Mouse (Mus musculus) left cerebral cortex, postnatal 25 days (tissue): ENCODE results near the gene Gm42791. TPM values are rescaled to one million over a fixed set of nuclear protein-coding genes. Genes with fewer than 3 reads are reported as not detected.

Source experiments
- DNase-seq, 2 experiments: peaks; one replicate each; pipeline ENCODE4 v3.0.0; 2022; ENCODE audit warnings: low spot score in 2 of 2, mixed read lengths in 1 of 2
- intact Hi-C: fragments of 180-260 bp; cut with DNase I; formaldehyde crosslinking; loops from one replicate; pipeline ENCODE4 v1.15.1; 2025
- total RNA-seq, 2 experiments: library from RNA; stranded (reverse); gene quantifications; 2 replicates each; pipeline ENCODE4 v1.2.3; 2021

Gm42791 gene
- total RNA-seq, 2 experiments from 2014 or later: 17.8 to 18.5 TPM

DNA sequence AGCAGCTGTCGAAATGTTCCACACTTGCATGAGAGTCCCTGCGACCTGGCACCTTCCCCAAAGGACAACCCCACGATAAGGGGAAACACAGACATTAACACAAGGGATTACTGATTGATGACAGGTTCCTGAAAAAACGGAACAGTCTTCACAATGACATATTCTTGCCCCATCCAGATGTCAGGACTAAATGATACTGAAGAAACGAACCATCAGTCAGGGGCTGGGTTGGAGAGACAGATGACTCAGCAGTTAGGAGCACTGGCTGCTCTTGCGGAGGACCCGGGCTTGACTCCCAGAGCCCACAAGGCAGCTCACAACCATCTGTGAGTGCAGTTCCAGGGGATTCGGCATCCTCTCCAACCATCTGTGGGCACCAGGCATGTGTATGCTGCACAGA, 132.8 kb downstream of the Gm42791 start:
- intact Hi-C loops: no loop called here
- no peak for DNase-seq

DNA sequence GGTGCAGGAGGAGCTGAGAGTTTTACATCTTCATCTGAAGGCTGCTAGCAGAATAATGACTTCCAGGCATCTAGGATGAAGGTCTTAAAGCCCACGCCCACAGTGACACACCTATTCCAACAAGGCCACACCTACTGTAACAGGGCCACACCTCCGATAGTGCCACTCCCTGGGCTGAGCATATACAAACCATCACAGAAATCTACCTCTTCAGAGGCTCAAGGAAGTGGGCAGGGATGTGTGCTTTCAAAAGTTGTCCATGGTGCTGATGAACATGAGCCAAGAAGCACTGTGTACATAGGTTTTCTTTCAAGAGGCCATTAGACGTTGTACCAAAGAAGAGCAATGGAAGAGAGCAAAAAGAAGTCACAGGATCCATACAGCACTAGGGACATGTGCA, 137.4 kb downstream of the Gm42791 start:
- no peak for DNase-seq
- intact Hi-C loops: no loop called here

DNA sequence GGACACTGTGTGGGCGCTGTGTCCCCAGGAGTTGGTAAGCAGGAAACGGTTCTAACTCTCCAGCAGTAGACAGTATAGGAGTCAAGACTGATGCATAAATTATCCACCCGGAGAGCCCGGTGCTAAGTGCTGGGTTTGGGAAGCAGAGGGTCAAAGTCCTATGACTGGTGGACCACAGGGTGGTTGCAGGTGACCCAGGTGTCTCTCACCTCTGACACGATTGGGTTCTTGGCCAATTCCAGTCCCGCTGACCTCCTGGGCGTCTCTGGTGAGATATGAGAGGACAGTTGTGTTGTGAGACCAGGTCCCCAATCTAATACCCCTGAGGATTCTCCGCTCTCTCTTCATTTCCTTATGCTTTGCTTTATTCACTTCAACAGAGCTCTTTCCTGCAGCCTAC, 139.9 kb downstream of the Gm42791 start:
- no peak for DNase-seq
- intact Hi-C loops: no loop called here

DNA sequence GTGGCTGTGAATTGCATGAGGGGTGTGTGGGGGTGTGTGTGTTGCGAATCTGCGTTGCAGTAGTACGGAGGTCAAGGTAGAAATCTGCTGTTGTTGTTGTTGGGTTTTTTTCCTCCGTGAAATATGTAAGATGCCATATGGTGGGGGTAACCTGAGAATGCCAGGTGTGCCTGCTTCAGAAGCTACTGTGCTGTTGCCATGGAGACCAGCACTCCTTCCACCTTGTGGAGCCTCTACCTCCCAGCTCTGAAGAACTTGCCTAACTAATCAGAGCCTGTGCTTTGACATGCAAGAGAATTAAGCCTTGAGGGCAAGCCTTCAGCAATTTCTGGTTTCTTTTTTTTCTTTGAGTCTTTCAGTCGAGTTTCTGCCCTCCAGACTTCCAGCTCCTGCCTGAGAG, 140.8 kb downstream of the Gm42791 start:
- DNase-seq: peak; percentile 22 to 41
- intact Hi-C loops: no loop called here

DNA sequence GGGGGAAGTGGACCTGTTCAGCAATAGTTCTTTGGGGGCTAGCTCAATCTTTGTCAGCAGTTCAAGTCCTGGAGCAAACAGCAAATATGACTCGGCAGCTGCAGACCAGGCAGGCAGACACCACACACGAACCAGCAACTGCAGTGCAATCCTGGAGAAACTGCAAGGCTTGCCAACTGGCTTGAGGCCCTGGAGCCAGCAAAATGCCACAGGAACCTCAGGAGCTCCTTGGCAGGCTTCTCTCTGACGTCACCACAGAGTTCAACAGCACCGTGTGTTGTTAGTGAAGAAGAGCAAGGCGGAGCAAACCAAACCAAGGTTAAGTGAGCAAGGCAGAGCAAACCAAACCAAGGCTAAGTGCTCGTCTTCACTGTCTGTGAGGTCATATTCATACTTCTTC, 145.4 kb downstream of the Gm42791 start:
- DNase-seq: no peak
- intact Hi-C loops: no loop called here

DNA sequence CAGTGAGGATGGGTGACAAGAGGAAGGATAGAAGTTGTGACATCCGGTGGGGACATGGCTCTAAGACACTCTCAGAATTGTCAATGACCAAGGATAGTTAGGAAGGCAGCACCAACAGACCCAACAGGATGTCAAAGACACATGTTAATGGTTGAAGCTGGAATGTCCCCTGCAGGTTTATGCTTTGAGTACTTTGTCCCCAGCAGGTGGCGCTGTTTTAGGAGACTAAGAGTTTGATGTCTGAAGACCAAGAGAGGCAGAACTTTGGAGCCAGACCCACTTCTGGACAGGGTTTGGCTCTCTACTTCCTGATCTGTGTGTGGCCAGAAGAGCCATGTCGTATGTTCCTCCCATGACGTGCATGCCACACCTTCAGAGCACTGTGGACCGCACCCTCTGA, 147.9 kb downstream of the Gm42791 start:
- intact Hi-C loops: no loop called here
- DNase-seq: no peak

Other genes starting within 250 kb of the Gm42791 start
- gene Katnal1, start 65.8 kb downstream of the Gm42791 start, total RNA-seq: 10 to 100 TPM; 67.0 to 73.5 TPM
- 10 to 100 TPM; 39.8 to 42.1 TPM for gene Uspl1, start 189.2 kb upstream of the Gm42791 start, total RNA-seq
- gene Hmgb1, start 189.3 kb upstream of the Gm42791 start, total RNA-seq: 100 to 1,000 TPM; 142 to 143 TPM